Mouse (Mus musculus): ENCODE data around the gene Slc25a11. TPM values are rescaled to one million over a fixed set of nuclear protein-coding genes. Genes with fewer than 3 reads are reported as not detected.

Gene Slc25a11
- 302 and 335 TPM in 2 replicates for polyA plus RNA-seq (2015; fragmentation: Nextera tagmentation; extraction: Ambion mirVana)

DNA sequence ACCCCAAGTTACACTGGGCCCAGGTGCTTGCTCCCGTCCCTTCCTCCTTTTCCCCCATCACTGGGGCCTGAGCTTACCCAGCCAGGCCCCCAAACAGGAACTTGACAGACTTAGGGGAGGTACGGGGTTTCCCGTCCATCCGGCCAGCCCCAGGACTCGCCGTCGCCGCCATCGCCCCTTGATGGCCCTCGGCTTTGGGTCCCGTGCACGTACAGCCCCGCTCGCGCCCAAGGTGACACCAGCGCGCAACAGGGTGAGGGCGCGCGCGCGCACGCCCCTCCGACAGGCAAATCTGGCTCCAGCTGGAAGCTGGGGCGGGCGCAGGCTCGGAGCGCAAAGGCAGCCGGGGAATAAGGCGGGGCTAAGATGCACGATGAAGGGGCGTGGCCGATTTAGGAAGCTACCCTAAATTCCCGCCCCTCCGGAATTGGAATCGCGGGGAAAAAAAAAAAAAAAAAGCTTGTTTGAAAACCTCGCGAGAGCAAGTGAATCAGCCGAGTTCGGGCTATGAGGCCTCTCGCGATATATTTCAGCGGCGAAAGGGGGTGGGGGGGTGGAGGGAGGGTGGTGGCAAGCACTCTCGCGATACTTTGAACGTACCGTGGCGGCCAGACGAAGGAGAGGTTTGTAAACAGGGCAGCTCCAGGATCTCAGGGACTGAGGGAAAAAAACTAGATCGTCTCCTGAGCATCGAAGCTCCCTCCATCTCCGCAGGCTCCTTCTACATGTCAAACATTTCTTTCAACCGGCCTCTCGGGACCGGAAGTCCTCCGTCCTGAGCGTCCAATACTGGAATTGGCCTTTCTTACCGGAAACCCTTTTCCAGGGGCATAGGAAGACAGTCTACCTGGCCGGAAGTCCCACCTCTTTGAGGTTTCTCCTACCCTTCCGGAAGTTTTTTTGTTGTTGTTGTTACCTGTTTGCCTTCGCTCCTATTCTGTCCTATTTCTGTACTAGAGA, at the start of gene Slc25a11, which contains the start of gene Rnf167:
TSS of gene Slc25a11 (minus strand) at position 789 of the 960 bp plus-strand sequence.
TSS of gene Rnf167 (plus strand) at position 545 of the 960 bp plus-strand sequence.

DNA sequence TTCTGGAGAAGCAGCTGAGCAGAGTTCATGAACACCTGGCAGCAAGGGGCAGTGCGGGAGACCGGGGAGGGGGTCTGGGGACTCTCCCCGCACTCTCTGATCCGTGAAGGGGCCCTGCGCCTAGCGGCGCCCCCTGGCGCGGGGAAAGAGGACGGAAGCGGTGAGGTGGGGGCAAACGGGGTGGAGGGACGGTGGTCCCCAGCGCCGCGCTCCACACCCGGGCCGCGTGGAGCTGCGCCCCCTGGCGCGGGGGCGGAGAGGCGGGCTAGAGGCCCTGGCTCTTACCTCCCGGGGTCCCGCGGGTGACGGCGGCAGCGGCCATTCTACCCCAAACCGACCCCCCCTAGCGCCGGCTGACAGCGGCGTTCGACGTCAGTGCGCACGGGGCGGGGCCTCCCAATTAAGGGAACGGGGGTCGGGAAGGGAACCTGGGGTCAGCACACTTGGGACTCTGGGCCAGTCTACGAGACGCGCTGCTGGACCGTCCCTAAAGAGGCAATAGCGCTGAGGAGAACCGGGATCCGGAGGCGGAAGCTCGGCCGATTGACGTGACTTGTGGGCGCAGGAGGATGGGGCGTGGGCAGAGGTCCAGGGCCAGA, 40.4 kb upstream of the Slc25a11 start, which contains the start of gene Camta2:
TSS of gene Camta2 (minus strand) at position 505 of the 599 bp plus-strand sequence.

DNA sequence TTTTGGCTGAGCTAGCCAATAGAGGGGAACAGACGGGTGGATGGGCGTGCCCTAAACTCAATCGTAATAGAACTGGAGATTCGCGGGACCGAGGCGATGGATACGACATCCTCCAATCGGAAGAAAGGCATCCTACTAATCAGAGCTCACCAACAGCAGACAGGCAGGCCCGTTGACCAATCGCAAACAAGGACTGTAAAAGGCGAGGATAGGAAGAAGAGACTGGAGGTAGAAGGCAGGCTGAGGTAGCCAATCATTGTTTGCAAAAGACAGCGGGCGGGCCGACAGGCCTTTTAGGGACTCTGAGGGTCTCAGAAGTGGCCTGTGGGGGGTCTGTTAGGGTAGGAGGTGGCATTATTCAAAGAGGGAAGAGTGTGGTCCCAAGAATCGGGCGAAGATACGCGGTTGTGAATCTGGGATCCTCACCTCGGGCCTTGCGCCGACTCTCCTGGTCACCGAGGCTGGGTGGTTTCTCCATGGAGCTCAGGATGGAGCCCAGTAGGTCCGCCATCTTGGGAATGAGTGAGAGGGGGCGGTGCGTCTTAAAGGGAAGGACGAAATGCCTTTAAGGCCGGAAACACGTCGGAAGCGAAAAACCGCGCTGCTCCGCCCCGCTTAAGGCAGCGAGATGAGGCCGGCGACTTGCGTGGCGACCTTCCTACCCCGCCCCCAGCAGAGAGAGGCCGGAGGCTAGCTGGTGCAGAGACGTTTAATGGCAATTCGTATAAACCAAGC, 21.7 kb upstream of the Slc25a11 start, which contains the start of gene Spag7:
TSS of gene Spag7 (minus strand) at position 646 of the 735 bp plus-strand sequence.

DNA sequence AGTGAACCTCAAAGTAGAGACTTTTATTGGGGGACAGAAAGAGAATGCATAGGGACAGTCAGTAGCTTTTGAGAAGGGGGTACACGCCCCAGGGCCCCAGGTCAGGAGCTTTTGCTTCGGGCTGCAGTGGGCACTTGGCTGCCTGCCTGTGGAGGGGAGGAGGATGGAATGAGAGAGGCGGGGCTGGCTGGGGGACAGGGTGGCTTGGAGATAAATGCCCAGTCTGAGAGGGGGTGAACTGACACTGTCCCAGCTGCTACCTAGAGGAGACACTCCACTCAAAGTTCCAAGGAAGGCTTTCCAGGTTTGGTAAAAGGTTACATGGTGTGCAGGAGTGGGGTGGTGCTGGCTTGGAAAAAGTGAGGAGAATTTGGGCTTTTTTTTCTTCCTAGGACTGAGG, 9.7 kb upstream of the Slc25a11 start, which contains the start of gene Eno3:
TSS of gene Eno3 (plus strand) at position 239 of the 400 bp plus-strand sequence.

DNA sequence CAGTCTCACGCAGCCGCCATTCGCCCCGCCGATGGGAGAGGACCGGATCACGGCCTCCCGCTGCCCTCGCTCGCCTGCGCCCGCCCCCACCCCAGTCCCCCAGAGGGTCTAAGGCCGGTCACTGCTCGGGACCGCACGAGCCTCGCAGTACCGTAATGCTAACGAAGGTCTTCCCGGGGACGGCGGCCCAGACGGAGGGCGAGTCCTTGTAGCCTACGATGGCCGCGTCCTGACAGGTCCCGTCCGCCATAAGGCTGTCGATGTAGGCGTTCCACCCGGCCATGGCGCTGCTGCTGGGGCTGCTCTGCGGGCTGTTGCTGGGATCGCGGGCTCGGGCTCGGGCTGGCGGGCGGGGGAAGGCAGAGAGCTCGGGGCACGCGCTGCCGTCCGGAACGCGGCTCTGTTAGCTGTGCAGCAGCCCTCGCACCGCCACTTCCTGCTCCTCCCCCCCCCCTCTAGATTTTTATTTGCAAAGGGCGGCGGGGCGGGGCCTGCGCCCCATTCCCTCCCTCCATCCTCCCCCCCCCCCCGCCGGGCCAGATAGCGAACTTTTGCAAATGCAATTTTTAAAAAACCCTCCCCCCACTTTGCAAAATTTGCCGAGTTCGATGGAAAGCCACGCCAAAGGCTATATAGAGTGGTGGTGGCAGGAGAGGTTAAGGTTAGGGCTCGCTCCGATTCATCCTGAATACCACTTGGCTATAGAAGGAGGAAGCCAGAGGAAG, 7.1 kb upstream of the Slc25a11 start, which contains the start of gene Pfn1:
TSS of gene Pfn1 (minus strand) at position 447 of the 725 bp plus-strand sequence.

DNA sequence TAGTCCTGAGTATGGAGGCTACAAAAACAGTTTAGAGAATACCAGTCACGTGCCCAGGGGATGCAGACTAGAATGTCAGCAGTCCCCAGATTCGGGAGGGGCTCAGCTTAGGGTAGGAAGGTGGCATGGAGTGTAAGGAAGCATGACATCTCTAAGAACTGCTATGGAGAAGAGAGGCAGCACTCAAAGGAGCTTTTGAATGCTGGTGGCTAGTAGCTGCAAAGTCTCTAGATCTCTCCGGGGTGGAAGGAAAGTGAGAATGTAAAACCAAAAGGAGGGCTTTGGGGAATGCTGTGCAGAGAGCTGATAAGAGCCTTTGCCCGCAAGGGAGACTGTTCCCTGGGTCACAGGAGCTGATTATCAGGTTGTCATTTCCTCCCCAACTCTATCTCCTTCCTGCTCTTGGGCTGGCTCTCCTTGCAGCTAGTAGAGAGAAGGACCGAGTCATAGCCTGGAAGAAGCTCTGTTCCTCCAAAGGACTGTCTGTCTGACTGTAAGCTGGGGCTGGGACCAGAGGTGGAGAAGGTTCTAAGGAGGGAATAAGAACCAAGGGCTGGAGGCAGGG, 8.5 kb downstream of the Slc25a11 start, which contains the start of gene Gp1ba:
TSS of gene Gp1ba (plus strand) at position 409 of the 565 bp plus-strand sequence.

DNA sequence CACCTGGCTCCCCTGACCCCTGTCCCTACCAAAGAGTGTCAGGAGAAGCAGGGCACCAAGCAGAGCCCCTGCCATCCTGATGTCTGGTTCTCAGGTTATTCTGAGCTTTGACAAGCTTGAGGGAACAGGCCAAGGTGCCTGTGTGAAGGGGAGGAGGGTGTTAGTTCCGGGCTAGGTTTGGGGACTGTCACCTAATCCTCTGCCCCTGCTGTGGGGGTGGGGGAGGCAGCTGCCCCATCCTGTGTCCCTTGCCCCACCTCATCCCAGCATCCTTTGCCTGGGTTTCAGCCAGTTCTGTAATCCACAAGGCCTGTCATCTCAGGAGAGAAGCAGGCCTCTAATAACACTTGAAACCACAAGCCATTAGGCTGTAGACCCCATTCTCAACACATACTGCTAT, 28.2 kb downstream of the Slc25a11 start, which contains the start of gene Chrne:
TSS of gene Chrne (minus strand) at position 116 of the 400 bp plus-strand sequence.

DNA sequence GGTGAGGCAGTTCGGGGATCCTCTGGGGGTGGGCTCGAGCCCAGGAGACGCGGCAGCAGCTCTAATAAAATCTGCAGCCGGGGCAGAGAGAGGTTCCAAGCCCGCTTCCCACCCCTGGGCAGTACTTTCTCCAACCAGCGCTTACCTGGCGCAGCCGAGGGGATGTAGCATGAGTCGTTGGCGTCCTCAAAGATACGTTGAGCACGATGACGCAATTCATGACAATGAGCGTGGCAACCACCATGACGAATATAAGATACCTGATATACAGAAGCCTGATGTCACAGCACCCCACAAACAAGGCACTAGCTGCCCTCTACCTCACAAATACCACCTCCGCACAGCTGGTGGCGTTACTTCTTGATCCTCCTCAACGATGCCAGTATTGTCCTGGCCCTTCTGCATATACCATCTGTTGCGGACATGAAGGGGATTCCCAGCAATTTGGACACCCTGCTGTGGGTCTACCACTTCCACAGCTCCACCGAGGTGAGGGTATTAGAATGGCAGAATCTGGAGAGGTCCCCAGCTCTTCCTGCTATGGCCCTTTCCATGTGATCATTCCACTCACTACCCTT, 31.7 kb downstream of the Slc25a11 start, which contains the start of gene 4930544D05Rik:
TSS of gene 4930544D05Rik (plus strand) at position 333 of the 578 bp plus-strand sequence.

Other genes starting within 250 kb of the Slc25a11 start
- gene Pelp1, start 237.4 kb downstream of the Slc25a11 start, polyA plus RNA-seq (2015; fragmentation: Nextera tagmentation; extraction: Ambion mirVana), result 11.7 and 12.6 TPM in 2 replicates
- gene Arrb2, start 214.8 kb downstream of the Slc25a11 start, polyA plus RNA-seq (2015; fragmentation: Nextera tagmentation; extraction: Ambion mirVana), result 8.7 and 12.3 TPM in 2 replicates
- 13.6 and 16.3 TPM in 2 replicates for gene Med11, start 195.6 kb downstream of the Slc25a11 start, polyA plus RNA-seq (2015; fragmentation: Nextera tagmentation; extraction: Ambion mirVana)
- gene Zmynd15, start 188.0 kb downstream of the Slc25a11 start, polyA plus RNA-seq (2015; fragmentation: Nextera tagmentation; extraction: Ambion mirVana), result 0.30 and 0.38 TPM in 2 replicates
- gene Cxcl16, start 187.5 kb downstream of the Slc25a11 start, polyA plus RNA-seq (2015; fragmentation: Nextera tagmentation; extraction: Ambion mirVana), result 2.9 and 3.2 TPM in 2 replicates
- not detected in 2 replicates for gene Tm4sf5, start 142.2 kb downstream of the Slc25a11 start, polyA plus RNA-seq (2015; fragmentation: Nextera tagmentation; extraction: Ambion mirVana)
- 0.31 and 0.34 TPM in 2 replicates for gene Vmo1, start 132.9 kb downstream of the Slc25a11 start, polyA plus RNA-seq (2015; fragmentation: Nextera tagmentation; extraction: Ambion mirVana)
- gene Gltpd2, start 128.3 kb downstream of the Slc25a11 start, polyA plus RNA-seq (2015; fragmentation: Nextera tagmentation; extraction: Ambion mirVana), result 0.15 and 0.44 TPM in 2 replicates
- gene Psmb6, start 122.1 kb downstream of the Slc25a11 start, polyA plus RNA-seq (2015; fragmentation: Nextera tagmentation; extraction: Ambion mirVana), result 671 and 694 TPM in 2 replicates
- not detected in 2 replicates for gene Gm40193, start 114.5 kb downstream of the Slc25a11 start, polyA plus RNA-seq (2015; fragmentation: Nextera tagmentation; extraction: Ambion mirVana)
- 8.9 and 9.1 TPM in 2 replicates for gene Pld2, start 107.4 kb downstream of the Slc25a11 start, polyA plus RNA-seq (2015; fragmentation: Nextera tagmentation; extraction: Ambion mirVana)
- gene Mink1, start 84.6 kb downstream of the Slc25a11 start, polyA plus RNA-seq (2015; fragmentation: Nextera tagmentation; extraction: Ambion mirVana), result 7.8 and 8.1 TPM in 2 replicates
- 0.22 and 0.44 TPM in 2 replicates for gene 4930544D05Rik, start 31.6 kb downstream of the Slc25a11 start, polyA plus RNA-seq (2015; fragmentation: Nextera tagmentation; extraction: Ambion mirVana)
- gene Chrne, start 28.3 kb downstream of the Slc25a11 start, polyA plus RNA-seq (2015; fragmentation: Nextera tagmentation; extraction: Ambion mirVana), result 2.9 and 3.8 TPM in 2 replicates
- 0.21 and 0.37 TPM in 2 replicates for gene Gp1ba, start 8.4 kb downstream of the Slc25a11 start, polyA plus RNA-seq (2015; fragmentation: Nextera tagmentation; extraction: Ambion mirVana)
- gene Rnf167, start 244 bp downstream of the Slc25a11 start, polyA plus RNA-seq (2015; fragmentation: Nextera tagmentation; extraction: Ambion mirVana), result 69.4 and 70.9 TPM in 2 replicates
- 813 and 1,027 TPM in 2 replicates for gene Pfn1, start 7.2 kb upstream of the Slc25a11 start, polyA plus RNA-seq (2015; fragmentation: Nextera tagmentation; extraction: Ambion mirVana)
- gene Eno3, start 9.7 kb upstream of the Slc25a11 start, polyA plus RNA-seq (2015; fragmentation: Nextera tagmentation; extraction: Ambion mirVana), result 4,370 and 4,803 TPM in 2 replicates
- 197 and 208 TPM in 2 replicates for gene Spag7, start 21.9 kb upstream of the Slc25a11 start, polyA plus RNA-seq (2015; fragmentation: Nextera tagmentation; extraction: Ambion mirVana)
- 8.7 and 9.3 TPM in 2 replicates for gene Camta2, start 40.6 kb upstream of the Slc25a11 start, polyA plus RNA-seq (2015; fragmentation: Nextera tagmentation; extraction: Ambion mirVana)
- 3.9 and 6.0 TPM in 2 replicates for gene Inca1, start 52.7 kb upstream of the Slc25a11 start, polyA plus RNA-seq (2015; fragmentation: Nextera tagmentation; extraction: Ambion mirVana)
- 4.0 and 4.5 TPM in 2 replicates for gene Kif1c, start 53.1 kb upstream of the Slc25a11 start, polyA plus RNA-seq (2015; fragmentation: Nextera tagmentation; extraction: Ambion mirVana)
- gene Zfp3, start 116.7 kb upstream of the Slc25a11 start, polyA plus RNA-seq (2015; fragmentation: Nextera tagmentation; extraction: Ambion mirVana), result 10.5 and 11.4 TPM in 2 replicates
- 0.45 and 0.52 TPM in 2 replicates for gene Scimp, start 165.1 kb upstream of the Slc25a11 start, polyA plus RNA-seq (2015; fragmentation: Nextera tagmentation; extraction: Ambion mirVana)
- 27.2 and 28.6 TPM in 2 replicates for gene Rabep1, start 197.3 kb upstream of the Slc25a11 start, polyA plus RNA-seq (2015; fragmentation: Nextera tagmentation; extraction: Ambion mirVana)